Mouse (Mus musculus) hindbrain, embryonic 10.5 days (tissue): ENCODE results near the gene Cabp2. TPM values are rescaled to one million over a fixed set of nuclear protein-coding genes. Genes with fewer than 3 reads are reported as not detected.
A peak's percentile ranks its signal among the peaks of the same experiment; 100 is the strongest.
"Not testable (repeated sequence)": the region's sequence is repeated elsewhere in the genome, so short reads cannot be mapped to it uniquely, and the experiment has no call there.

Experiments
- DNase-seq: peaks from one replicate; pipeline ENCODE4 v3.0.0-alpha.2; 2017; ENCODE audit warnings: low spot score
- H3K27ac ChIP-seq: fragments of 300-500 bp; sonication (generic); 2 replicates; pipeline ENCODE4 v1.5.1; 2016; ENCODE audit warnings: mild to moderate bottlenecking, moderate library complexity
- H3K27me3 ChIP-seq: fragments of 300-500 bp; sonication (generic); 2 replicates; pipeline ENCODE4 v1.6.1; 2016; ENCODE audit warnings: mild to moderate bottlenecking; ENCODE audit not compliant: poor library complexity, insufficient read depth, severe bottlenecking
- H3K36me3 ChIP-seq: fragments of 300-500 bp; sonication (generic); 2 replicates; pipeline ENCODE4 v1.6.1; 2016; ENCODE audit warnings: mild to moderate bottlenecking, moderate library complexity
- H3K4me1 ChIP-seq: fragments of 300-500 bp; sonication (generic); replicated peaks from 2 replicates; pipeline ENCODE4 v1.6.1; 2016; ENCODE audit warnings: mild to moderate bottlenecking
- H3K4me3 ChIP-seq: fragments of 300-500 bp; sonication (generic); 2 replicates; pipeline ENCODE4 v1.5.1; 2016; ENCODE audit warnings: mild to moderate bottlenecking, moderate library complexity
- H3K9me3 ChIP-seq: fragments of 300-500 bp; sonication (generic); 2 replicates; pipeline ENCODE4 v1.6.1; 2016; ENCODE audit warnings: mild to moderate bottlenecking, moderate library complexity
- WGBS: fragments of 180-500 bp; shearing (Covaris S2); methylation state at CpG from one replicate; pipeline ENCODE4 v1.1.7; 2016; 5-methylcytosine and 5-hydroxymethylcytosine counted together
- polyA plus RNA-seq: library from polyadenylated mRNA; unstranded; fragments of >200 nt; fragmentation: Nextera tagmentation; extraction: Ambion mirVana; gene quantifications from 2 replicates; pipeline ENCODE4 v1.2.1, GENCODE M21; 2016

The Cabp2 gene
- polyA plus RNA-seq, 1 experiment from 2014 or later, result not detected

GRCm38 (mm10) chr19:4125741-4126696 lies 44.6 kb downstream of the Cabp2 start, which contains the start of gene Aip:
TSS of gene Aip (minus strand) at chr19:4125858.
- H3K9me3 ChIP-seq, result no peaks in the 10 kb centered on the region
- peaks cover 26% of the 10 kb centered on the region for H3K4me1 ChIP-seq
- peak; percentile 98 for DNase-seq
- peak within 1 kb of the TSS; percentile 95 for H3K27ac ChIP-seq
- under 1% methylated on average over 64 of the region's 64 CpGs for WGBS
- H3K4me3 ChIP-seq, result peak within 1 kb of the TSS; percentile 74
- peaks cover 37% of the 10 kb centered on the region for H3K36me3 ChIP-seq
- no peaks in the 10 kb centered on the region for H3K27me3 ChIP-seq

DNA sequence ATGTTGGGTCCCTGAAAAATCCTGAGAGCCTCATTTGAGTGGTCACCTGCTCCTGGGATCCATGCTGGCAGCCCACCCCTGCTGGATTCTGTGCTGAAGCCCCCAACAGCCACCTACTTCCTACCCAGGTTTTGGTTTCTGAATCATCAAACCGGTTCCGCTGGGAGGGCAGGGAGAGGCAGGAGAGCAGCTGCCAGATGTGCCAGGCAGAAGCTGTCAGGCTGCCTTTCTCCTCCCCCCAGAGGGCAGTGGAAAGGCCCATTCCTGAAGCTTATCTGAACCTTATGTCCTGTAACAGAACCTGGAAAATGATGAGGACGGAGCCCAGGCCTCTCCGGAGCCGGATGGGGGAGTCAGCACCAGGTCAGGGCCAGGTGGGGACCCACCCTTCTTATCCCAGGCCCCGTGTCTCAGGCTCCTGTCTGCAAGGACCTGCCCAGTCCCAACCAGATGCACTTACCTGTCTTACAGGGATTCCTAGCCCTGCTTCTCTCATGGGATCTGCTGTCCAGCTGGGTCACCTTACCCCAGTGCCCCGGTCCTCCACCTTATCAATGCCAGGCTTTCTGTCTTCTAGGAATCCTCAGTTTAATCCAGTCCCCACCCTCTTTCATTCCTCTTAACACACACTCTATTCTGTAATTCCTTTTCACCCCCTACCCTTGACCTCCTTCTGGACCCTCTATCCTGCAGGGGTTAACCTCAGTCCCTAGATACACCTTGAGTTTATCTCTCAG lies 45.5 kb downstream of the Cabp2 start:
- 63% methylated on average over 7 of the region's 7 CpGs for WGBS
- peak overlapping the region; percentile 95 for H3K27ac ChIP-seq
- peak overlapping the region; percentile 74 for H3K4me3 ChIP-seq
- H3K36me3 ChIP-seq, result peaks cover 46% of the 10 kb centered on the region
- H3K4me1 ChIP-seq, result peaks cover 25% of the 10 kb centered on the region
- DNase-seq, result peak; percentile 16
- H3K9me3 ChIP-seq, result no peaks in the 10 kb centered on the region
- H3K27me3 ChIP-seq, result no peaks in the 10 kb centered on the region

GRCm38 (mm10) chr19:4129462-4129861 lies 48.1 kb downstream of the Cabp2 start:
- Histone ChIP-seq H3K27me3 (no peaks in the 10 kb centered on the region), H3K36me3 (peaks cover 62% of the 10 kb centered on the region), H3K4me3 (no peak overlapping the region), H3K27ac (no peak overlapping the region), H3K4me1 (peaks cover 25% of the 10 kb centered on the region), H3K9me3 (no peaks in the 10 kb centered on the region)
- 94% methylated on average over 7 of the region's 7 CpGs for WGBS
- DNase-seq, result no peak

- Histone ChIP-seq H3K9me3 (no peaks in the 10 kb centered on the region), H3K27me3 (no peaks in the 10 kb centered on the region), H3K27ac (no peak overlapping the region), H3K4me3 (no peak overlapping the region), H3K36me3 (peaks cover 62% of the 10 kb centered on the region), H3K4me1 (peaks cover 24% of the 10 kb centered on the region)
- no peak for DNase-seq
- 87% methylated on average over 4 of the region's 4 CpGs for WGBS
Measured at GRCm38 (mm10) chr19:4130106-4130505, 48.7 kb downstream of the Cabp2 start.

DNA sequence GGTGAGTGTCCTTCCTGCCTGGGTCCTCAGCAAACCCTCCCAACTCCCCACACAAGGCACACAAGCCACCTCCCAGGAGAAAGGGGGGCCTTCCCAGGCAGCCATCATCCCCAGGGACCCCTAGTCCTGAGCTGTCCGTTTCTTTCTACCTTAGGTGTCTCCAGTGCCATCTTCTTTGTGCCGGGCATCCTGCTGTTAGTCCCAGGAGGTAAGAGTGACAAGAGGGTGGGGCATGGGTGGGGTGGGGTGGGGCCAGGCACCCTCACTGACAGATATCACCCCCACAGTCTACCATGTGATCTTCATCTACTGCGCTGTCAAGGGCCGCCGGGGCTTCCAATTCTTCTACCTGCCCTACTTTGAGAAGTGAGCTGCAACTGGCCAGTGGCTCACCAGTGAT lies 49.7 kb downstream of the Cabp2 start:
- H3K27me3 ChIP-seq, result no peaks in the 10 kb centered on the region
- H3K4me3 ChIP-seq, result no peak overlapping the region
- peaks cover 62% of the 10 kb centered on the region for H3K36me3 ChIP-seq
- peaks cover 15% of the 10 kb centered on the region for H3K4me1 ChIP-seq
- WGBS, result 94% methylated on average over 5 of the region's 5 CpGs
- no peak overlapping the region for H3K27ac ChIP-seq
- DNase-seq, result no peak
- H3K9me3 ChIP-seq, result no peaks in the 10 kb centered on the region

DNA sequence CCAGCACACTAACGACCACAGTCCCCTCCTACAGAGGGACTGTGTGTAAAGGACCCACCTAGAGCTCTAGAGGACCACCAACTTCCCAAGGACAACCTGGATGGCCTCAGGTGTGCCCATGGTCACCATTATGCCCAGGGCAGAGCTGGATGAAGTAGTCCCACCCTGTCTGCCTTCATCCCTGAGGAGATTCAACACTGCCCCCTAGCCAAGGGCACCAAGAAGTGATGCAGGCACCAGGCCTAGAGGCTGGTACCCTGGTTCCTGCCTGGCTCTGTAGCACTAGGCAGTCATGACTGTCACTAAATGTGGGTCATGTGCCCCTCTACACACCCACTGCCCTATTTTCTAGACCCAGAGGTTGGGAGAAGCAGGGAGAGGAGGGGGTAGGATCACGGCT lies 50.4 kb downstream of the Cabp2 start:
- 83% methylated on average over 2 of the region's 2 CpGs for WGBS
- peaks cover 9% of the 10 kb centered on the region for H3K4me1 ChIP-seq
- DNase-seq, result no peak
- peaks cover 62% of the 10 kb centered on the region for H3K36me3 ChIP-seq
- H3K27ac ChIP-seq, result no peak overlapping the region
- H3K27me3 ChIP-seq, result no peaks in the 10 kb centered on the region
- no peak overlapping the region for H3K4me3 ChIP-seq
- H3K9me3 ChIP-seq, result no peaks in the 10 kb centered on the region

DNA sequence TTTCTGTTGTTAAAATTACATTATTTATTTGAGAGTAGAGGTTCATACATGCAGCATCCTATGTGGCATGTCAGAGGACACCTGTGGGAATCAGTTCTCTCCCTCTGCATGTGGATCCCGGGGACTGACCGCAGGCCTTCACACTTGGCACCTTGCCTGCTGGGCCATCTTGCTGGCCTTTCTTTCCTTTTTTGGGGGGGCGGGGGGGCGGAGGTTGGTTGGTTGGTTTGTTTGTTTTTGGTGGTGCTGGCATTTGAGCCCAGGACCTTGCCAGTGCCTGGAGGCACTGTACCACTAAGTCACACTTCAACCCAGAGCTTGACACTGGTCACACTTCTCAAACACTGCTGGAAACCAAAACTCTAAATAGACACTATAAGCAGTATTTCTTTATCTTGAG lies 53.0 kb downstream of the Cabp2 start:
- Histone ChIP-seq H3K36me3 (peaks cover 41% of the 10 kb centered on the region), H3K4me1 (peaks cover 5% of the 10 kb centered on the region), H3K9me3 (no peaks in the 10 kb centered on the region), H3K27me3 (no peaks in the 10 kb centered on the region; the same call in 1 of the 2 replicates), H3K4me3 (no peak overlapping the region), H3K27ac (no peak overlapping the region)
- no peak for DNase-seq
- WGBS, result 96% methylated on average over 4 of the region's 4 CpGs

DNA sequence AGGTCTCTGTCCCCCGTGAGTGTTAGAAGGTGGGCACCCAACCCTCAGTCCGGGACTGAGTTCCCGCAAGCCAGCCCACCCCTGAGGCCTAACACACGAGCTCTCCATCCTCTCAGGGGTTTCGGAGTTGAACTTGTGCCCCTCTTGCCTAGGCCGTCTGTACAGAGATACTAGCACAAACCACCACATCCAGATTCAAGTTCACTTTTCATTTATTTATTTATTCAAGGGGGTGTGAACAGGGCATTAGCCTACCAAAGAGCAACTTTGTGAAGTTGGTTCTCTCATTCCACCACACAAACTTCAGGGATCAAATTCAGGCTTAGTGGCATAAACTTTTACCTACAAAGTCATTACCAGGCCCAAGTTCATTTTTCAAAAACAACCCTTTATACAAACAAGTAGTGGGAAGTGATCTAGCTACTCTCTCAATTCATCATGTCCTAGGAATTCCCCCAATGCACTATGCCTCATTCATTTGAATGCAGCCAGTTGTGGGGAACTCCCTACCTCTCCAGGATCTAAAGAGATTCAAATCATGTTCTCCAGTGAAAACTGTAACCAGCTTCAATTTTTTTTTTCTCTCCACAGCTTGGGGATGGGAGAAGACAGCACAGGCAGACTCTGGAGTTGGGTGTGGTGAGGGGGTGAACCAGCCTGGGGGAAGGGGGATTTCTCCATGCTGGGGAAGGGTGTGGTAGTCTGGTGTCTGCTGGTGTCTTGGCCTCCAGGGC lies 54.0 kb downstream of the Cabp2 start:
- not testable (repeated sequence) for DNase-seq, H3K9me3 ChIP-seq, H3K27me3 ChIP-seq, H3K4me1 ChIP-seq, H3K4me3 ChIP-seq, H3K27ac ChIP-seq
- 81% methylated on average over 6 of the region's 6 CpGs for WGBS
- peaks cover 32% of the 10 kb centered on the region for H3K36me3 ChIP-seq

- H3K9me3 ChIP-seq, DNase-seq, H3K27ac ChIP-seq, H3K4me3 ChIP-seq, H3K4me1 ChIP-seq, H3K27me3 ChIP-seq: not testable (repeated sequence)
- WGBS, result 28% methylated on average over 8 of the region's 8 CpGs
- peaks cover 26% of the 10 kb centered on the region for H3K36me3 ChIP-seq
Measured at GRCm38 (mm10) chr19:4135963-4136345, 54.6 kb downstream of the Cabp2 start.

GRCm38 (mm10) chr19:4136463-4136862 lies 55.1 kb downstream of the Cabp2 start:
- 79% methylated on average over 5 of the region's 5 CpGs for WGBS
- Histone ChIP-seq H3K27me3 (no peaks in the 10 kb centered on the region; the same call in 1 of the 2 replicates), H3K27ac (no peak overlapping the region), H3K9me3 (no peaks in the 10 kb centered on the region), H3K36me3 (peaks cover 21% of the 10 kb centered on the region), H3K4me3 (no peak overlapping the region), H3K4me1 (peaks cover 8% of the 10 kb centered on the region)
- DNase-seq, result no peak
